Mouse (Mus musculus): Measurements from ENCODE around the gene Hras.

GRCm38 (mm10) chr7:141229702-141230101 lies 35.9 kb upstream of the Hras start:
- no peak for TF ChIP-seq CTCF (IDR thresholded peaks at IDR 0.05; ENCODE audit: low read depth)
- no peak for TF ChIP-seq EP300 (IDR thresholded peaks at IDR 0.05; ENCODE audit: low read depth)

Data from liver, postnatal 0 days (tissue).